Mouse (Mus musculus): ENCODE data around the gene Il12a. TPM values are rescaled to one million over a fixed set of nuclear protein-coding genes. Genes with fewer than 3 reads are reported as not detected.

The Il12a gene
- total and polyA plus RNA-seq, 3 experiments: 3.8 to 12.3 (median 11.2) TPM

DNA sequence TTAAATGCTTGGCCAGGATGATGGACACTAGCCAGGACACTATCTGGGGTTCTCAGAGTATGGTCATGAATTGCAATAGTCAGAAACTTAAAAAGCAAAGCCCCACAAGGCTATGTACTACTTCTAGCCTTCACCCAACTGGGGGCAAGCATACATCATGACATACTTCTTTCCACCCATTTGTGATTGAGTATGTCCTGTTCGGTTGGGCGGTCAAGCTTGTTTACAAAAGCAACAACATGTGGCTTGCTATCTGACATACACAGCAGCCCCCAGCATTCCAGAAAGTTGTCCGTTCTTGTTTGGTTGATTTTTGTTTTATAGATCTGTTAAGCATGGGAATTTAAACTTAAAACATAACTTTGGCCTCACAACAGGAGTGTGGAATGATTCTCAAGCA lies 43.2 kb upstream of the Il12a start:
- H3K27me3 ChIP-seq (replicated peaks): no peaks in the 10 kb centered on the region

GRCm38 (mm10) chr3:68650251-68650650 lies 40.2 kb upstream of the Il12a start:
- in situ Hi-C loops (cut with MboI; ENCODE audit: low pct_ligation_motif_present, low pct_unique_long_range_greater_than_20kb, low sequenced_read_pairs): loop anchor here (5.0 kb wide), 1 partner anchor 42 kb away; the partner anchor contains the start of gene Il12a
- DNase-seq (ENCODE audit: extremely low read depth): no peak

More for the DNA sequence above, 43.2 kb upstream of the Il12a start:
- in situ Hi-C loops (cut with MboI; ENCODE audit: low pct_ligation_motif_present, low pct_unique_long_range_greater_than_20kb, low sequenced_read_pairs): no loop called here
- no peak for TF ChIP-seq BHLHE40 (IDR thresholded peaks at IDR 0.05; ENCODE audit: low read depth, low read length)
- TF ChIP-seq MEF2A (IDR thresholded peaks at IDR 0.05; ENCODE audit: borderline replicate concordance, low read depth, low read length): no peak
- Histone ChIP-seq H3K27ac (ENCODE audit: insufficient read depth, low read depth) (no peak overlapping the region), H3K79me2 (replicated peaks; ENCODE audit: control insufficient read depth, extremely low read depth, insufficient read depth, poor library complexity, severe bottlenecking) (no peaks in the 10 kb centered on the region), H3K4me1 (ENCODE audit: control insufficient read depth in 1 of 2, insufficient read depth in 2 of 2) (peaks cover 0 to 21% of the 10 kb centered on the region in 2 experiments; a peak in 2 of 4 replicates), H3K9ac (ENCODE audit: insufficient read depth, low read depth) (no peak overlapping the region), H3K4me2 (ENCODE audit: insufficient read depth, low read depth, poor library complexity, severe bottlenecking) (no peak overlapping the region), H3K9me3 (replicated peaks; ENCODE audit: low read length) (peaks cover 4% of the 10 kb centered on the region), H3K4me3 (replicated peaks in 1 of 3; ENCODE audit: low read depth in 2 of 3, low read length in 2 of 3, poor library complexity in 1 of 3) (no peak overlapping the region), H3K36me3 (replicated peaks in 1 of 2; ENCODE audit: control insufficient read depth in 1 of 2, insufficient read depth in 1 of 2, low read length in 1 of 2) (no peaks in the 10 kb centered on the region)
- dilution Hi-C loops (cut with MboI; ENCODE audit: extremely low pct_ligation_motif_present, extremely low pct_unique_long_range_greater_than_20kb, low sequenced_read_pairs): no loop called here
- no peak for DNase-seq (ENCODE audit: extremely low read depth)

DNA sequence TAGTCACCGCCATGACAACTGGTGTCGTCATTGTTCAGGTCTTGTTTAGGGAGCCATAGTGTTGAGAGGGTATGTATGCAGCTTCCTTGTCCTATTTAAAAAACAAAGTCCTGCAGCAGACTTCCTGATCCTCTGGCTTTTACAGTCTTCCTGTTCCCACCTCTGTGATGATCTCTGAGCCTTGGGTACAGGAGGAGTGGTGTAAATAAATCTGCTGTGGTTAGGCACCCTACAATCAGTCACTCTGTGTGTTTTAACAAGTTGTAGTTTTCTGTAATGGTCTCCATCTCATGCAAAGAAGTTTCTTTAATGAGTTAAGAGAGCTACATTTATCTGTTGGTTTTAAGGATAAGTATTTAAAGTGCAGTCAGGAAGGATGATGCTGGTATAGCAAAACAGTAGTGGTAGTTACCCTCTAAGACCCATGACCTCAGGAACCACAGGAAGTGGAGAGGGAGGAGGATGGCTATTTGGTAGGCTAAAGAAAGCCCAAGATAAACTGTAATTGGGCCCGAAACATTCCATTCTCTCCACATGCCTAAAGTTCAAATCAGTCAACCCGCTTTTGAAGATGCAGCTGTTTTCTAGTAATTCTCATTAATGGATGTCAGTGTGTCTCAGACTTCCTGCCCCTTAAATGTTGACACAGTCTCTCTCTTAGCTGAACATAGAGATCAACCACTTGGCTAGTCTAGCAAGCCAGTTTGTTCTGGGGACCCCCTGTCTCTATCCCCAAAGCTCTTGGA lies 33.7 kb upstream of the Il12a start:
- H3K27me3 ChIP-seq (replicated peaks): no peaks in the 10 kb centered on the region
- H3K36me3 ChIP-seq (replicated peaks in 1 of 2; ENCODE audit: control insufficient read depth in 1 of 2, insufficient read depth in 1 of 2, low read length in 1 of 2): no peaks in the 10 kb centered on the region
- H3K27ac ChIP-seq (ENCODE audit: insufficient read depth, low read depth): no peak overlapping the region
- TF ChIP-seq USF1 (IDR thresholded peaks at IDR 0.05; ENCODE audit: low read depth, low read length) (no peak), JUN (IDR thresholded peaks at IDR 0.05; ENCODE audit: insufficient read depth, low read depth, low read length) (no peak), ZKSCAN1 (IDR thresholded peaks at IDR 0.05; ENCODE audit: borderline replicate concordance, low read depth, low read length) (no peak), PAX5 (IDR thresholded peaks at IDR 0.05; ENCODE audit: low read length) (no peak), CHD2 (IDR thresholded peaks at IDR 0.05; ENCODE audit: low read length) (no peak), MAFK (IDR thresholded peaks at IDR 0.05; ENCODE audit: insufficient replicate concordance, low read length) (no peak), UBTF (IDR thresholded peaks at IDR 0.05; ENCODE audit: low read depth, low read length) (no peak), TBP (conservative IDR thresholded peaks at IDR 0.05; ENCODE audit: low read depth, low read length) (no peak), MEF2A (IDR thresholded peaks at IDR 0.05; ENCODE audit: borderline replicate concordance, low read depth, low read length) (no peak), POLR2A (IDR thresholded peaks at IDR 0.05; ENCODE audit: low read depth, low read length) (no peak), MAZ (IDR thresholded peaks at IDR 0.05; ENCODE audit: low read depth, low read length) (no peak), ZC3H11A (IDR thresholded peaks at IDR 0.05; ENCODE audit: low read depth, low read length) (no peak), NRF1 (IDR thresholded peaks at IDR 0.05; ENCODE audit: low read depth, low read length) (no peak)
- dilution Hi-C loops (cut with MboI; ENCODE audit: extremely low pct_ligation_motif_present, extremely low pct_unique_long_range_greater_than_20kb, low sequenced_read_pairs): no loop called here
- H3K9ac ChIP-seq (ENCODE audit: insufficient read depth, low read depth): no peak overlapping the region
- no peak for DNase-seq (ENCODE audit: extremely low read depth)
- no peak overlapping the region for H3K4me3 ChIP-seq (replicated peaks in 1 of 3; ENCODE audit: low read depth in 2 of 3, low read length in 2 of 3, poor library complexity in 1 of 3)
- no peaks in the 10 kb centered on the region for H3K79me2 ChIP-seq (replicated peaks; ENCODE audit: control insufficient read depth, extremely low read depth, insufficient read depth, poor library complexity, severe bottlenecking)
- no peak overlapping the region for H3K4me2 ChIP-seq (ENCODE audit: insufficient read depth, low read depth, poor library complexity, severe bottlenecking)
- H3K4me1 ChIP-seq (ENCODE audit: control insufficient read depth in 1 of 2, insufficient read depth in 2 of 2): peaks cover 0 to 2% of the 10 kb centered on the region in 2 experiments; a peak in 2 of 4 replicates
- in situ Hi-C loops (cut with MboI; ENCODE audit: low pct_ligation_motif_present, low pct_unique_long_range_greater_than_20kb, low sequenced_read_pairs): no loop called here
- H3K9me3 ChIP-seq (replicated peaks; ENCODE audit: low read length): no peaks in the 10 kb centered on the region

More at GRCm38 (mm10) chr3:68650251-68650650, 40.2 kb upstream of the Il12a start:
- Histone ChIP-seq H3K27me3 (replicated peaks) (no peaks in the 10 kb centered on the region), H3K4me3 (replicated peaks in 1 of 3; ENCODE audit: low read depth in 2 of 3, low read length in 2 of 3, poor library complexity in 1 of 3) (no peak overlapping the region), H3K36me3 (replicated peaks in 1 of 2; ENCODE audit: control insufficient read depth in 1 of 2, insufficient read depth in 1 of 2, low read length in 1 of 2) (no peaks in the 10 kb centered on the region), H3K4me1 (ENCODE audit: control insufficient read depth in 1 of 2, insufficient read depth in 2 of 2) (peaks cover 0 to 21% of the 10 kb centered on the region in 2 experiments; a peak in 2 of 4 replicates), H3K27ac (ENCODE audit: insufficient read depth, low read depth) (no peak overlapping the region), H3K9me3 (replicated peaks; ENCODE audit: low read length) (no peaks in the 10 kb centered on the region), H3K4me2 (ENCODE audit: insufficient read depth, low read depth, poor library complexity, severe bottlenecking) (no peak overlapping the region), H3K9ac (ENCODE audit: insufficient read depth, low read depth) (no peak overlapping the region), H3K79me2 (replicated peaks; ENCODE audit: control insufficient read depth, extremely low read depth, insufficient read depth, poor library complexity, severe bottlenecking) (no peaks in the 10 kb centered on the region)
- TF ChIP-seq ZMIZ1 (IDR thresholded peaks at IDR 0.05; ENCODE audit: low read depth, low read length) (no peak), USF2 (conservative IDR thresholded peaks at IDR 0.05; ENCODE audit: low read depth, low read length) (no peak), CTCF (conservative IDR thresholded peaks at IDR 0.05 in 1 of 2, IDR thresholded peaks at IDR 0.05 in 1 of 2; ENCODE audit: low read depth in 2 of 2, low read length in 2 of 2) (no peak), RCOR1 (conservative IDR thresholded peaks at IDR 0.05; ENCODE audit: low read depth, low read length) (no peak), E2F4 (IDR thresholded peaks at IDR 0.05; ENCODE audit: insufficient replicate concordance, low read depth, low read length) (no peak), ZKSCAN1 (IDR thresholded peaks at IDR 0.05; ENCODE audit: borderline replicate concordance, low read depth, low read length) (no peak), TCF12 (IDR thresholded peaks at IDR 0.05; ENCODE audit: low read depth, low read length) (no peak), UBTF (IDR thresholded peaks at IDR 0.05; ENCODE audit: low read depth, low read length) (no peak), HCFC1 (IDR thresholded peaks at IDR 0.05; ENCODE audit: low read depth, low read length) (no peak), MXI1 (IDR thresholded peaks at IDR 0.05; ENCODE audit: low read depth, low read length) (no peak), MAX (IDR thresholded peaks at IDR 0.05; ENCODE audit: low read length) (no peak), TBP (conservative IDR thresholded peaks at IDR 0.05; ENCODE audit: low read depth, low read length) (no peak)
- dilution Hi-C loops (cut with MboI; ENCODE audit: extremely low pct_ligation_motif_present, extremely low pct_unique_long_range_greater_than_20kb, low sequenced_read_pairs): no loop called here

All from CH12.LX (cell line).